Mouse (Mus musculus): ENCODE data around the gene Amd2.

- TF ChIP-seq CTCF (IDR thresholded peaks at IDR 0.05; ENCODE audit: low read depth, low read length) = no peak
- TF ChIP-seq POLR2A (IDR thresholded peaks at IDR 0.05; ENCODE audit: borderline replicate concordance, low read depth, low read length) = no peak
These were observed 2.6 kb upstream of the Amd2 start for GRCm38 (mm10) chr10:35714266-35714665.

Data from bone marrow macrophage, adult 2 months (primary cell).